Mouse (Mus musculus) bone marrow macrophage, adult 2 months (primary cell): ENCODE results near the gene B3gnt5.

Experiments used
- CTCF ChIP-seq: IDR thresholded peaks from 2 replicates; pipeline ENCODE4 v1.5.1; 2012; ENCODE audit warnings: low read depth, mild to moderate bottlenecking, low read length, moderate library complexity
- POLR2A ChIP-seq: IDR thresholded peaks from 2 replicates; pipeline ENCODE4 v1.6.1; 2012; ENCODE audit warnings: mild to moderate bottlenecking, low read depth, low read length, borderline replicate concordance

DNA sequence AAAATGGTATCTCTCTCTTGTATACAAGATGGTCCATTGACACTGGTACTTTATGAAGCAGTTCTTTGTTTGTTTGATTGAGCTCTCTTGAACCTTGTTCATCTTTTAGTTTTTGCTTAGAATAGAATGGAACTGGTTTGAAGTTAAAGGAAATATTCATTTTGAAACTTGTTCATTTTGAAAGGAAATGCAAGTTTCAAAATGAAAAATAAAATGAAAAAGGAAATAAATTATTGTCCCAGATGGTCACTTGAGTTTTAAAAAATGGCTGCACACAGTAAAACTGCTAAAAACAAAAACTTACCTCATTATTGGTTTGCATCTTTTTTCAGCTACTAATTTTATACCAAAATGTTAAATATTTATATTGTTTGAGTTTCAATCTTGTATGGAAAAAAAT lies 12.0 kb downstream of the B3gnt5 start:
- TF ChIP-seq CTCF (no peak), POLR2A (no peak)
